Mouse (Mus musculus): ENCODE measurements around the gene Atf6b.

The Atf6b gene

DNA sequence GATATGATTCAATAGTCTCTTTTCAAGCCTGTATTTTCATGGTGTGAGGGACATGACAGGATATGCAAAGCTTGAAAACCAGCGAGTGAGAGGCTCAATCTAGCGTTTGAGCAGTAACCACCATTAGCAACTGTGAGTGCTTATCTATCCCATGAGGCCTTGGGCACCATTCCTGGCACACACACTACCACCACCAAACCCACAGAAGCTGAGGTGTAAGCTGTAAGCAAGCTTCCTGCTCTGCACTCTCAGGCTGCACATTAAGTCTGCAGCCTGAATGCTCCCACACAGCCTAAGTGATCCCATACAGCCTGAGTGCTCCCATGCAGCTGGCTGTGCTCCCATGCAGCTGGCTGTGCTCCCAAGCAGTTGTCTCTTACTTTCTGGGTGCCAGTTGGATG is 53.7 kb downstream of the Atf6b start:
- no peak for DNase-seq (ENCODE audit: low spot score)

Data from MN1 (cell line).